ENCODE assay signal across 27 mouse cellular contexts in genomic region chr4:49628941-49629340, GRCm38 (mm10). TPM values are rescaled to one million over a fixed set of nuclear protein-coding genes. Genes with fewer than 3 reads are reported as not detected.
DNase-seq lines count a peak whose midpoint lies in the region; TF ChIP-seq lines count a peak whose summit lies in the region.
"Had no signal": no experiment of that assay in that cellular context is flagged by ENCODE, and none has a peak within 500 bp of the region (broad histone marks: within the 10 kb centered on the region; RNA-seq: fewer than 3 reads in every experiment).

No protein-coding gene starts in this region.

- H3K36me3 ChIP-seq in kidney, adult 2 months (ENCODE audit: control insufficient read depth, insufficient read depth, low read length) = no peaks in the 10 kb centered on the region
- H3K36me3 ChIP-seq: embryonic facial prominence, embryonic 15.5 days had no signal

- no peak for TF ChIP-seq CTCF in kidney, adult 2 months (conservative IDR thresholded peaks at IDR 0.05; ENCODE audit: insufficient read depth, insufficient read length, low read depth, low read length)

- intact Hi-C loops in heart, postnatal 14 days (cut with DNase I) = loop anchor here (5.0 kb wide), 1 partner anchor 107 kb away; the partner anchor contains the start of genes Mrpl50 and Zfp189

- H3K4me3 ChIP-seq in kidney, adult 2 months (ENCODE audit: insufficient read depth, low read depth, low read length) = no peak overlapping the region
- H3K4me3 ChIP-seq: embryonic facial prominence, embryonic 15.5 days; erythroblast, embryonic 14.5 days; forebrain, embryonic 10.5 days; gastrocnemius, adult 2 months; heart, embryonic 13.5 days; hindbrain, embryonic 12.5 days had no signal

- peak overlapping the region; percentile 53; the same call in 1 of the 2 replicates for H3K27ac ChIP-seq in kidney, adult 2 months (ENCODE audit: insufficient read depth, low read depth, low read length)
- H3K27ac ChIP-seq: embryonic facial prominence, embryonic 15.5 days; forebrain, embryonic 10.5 days; gastrocnemius, adult 2 months; heart, embryonic 13.5 days; hindbrain, embryonic 12.5 days had no signal

- no peaks in the 10 kb centered on the region; the same call in 1 of the 2 replicates for H3K4me1 ChIP-seq in kidney, adult 2 months (ENCODE audit: control insufficient read depth, insufficient read depth, low read length)

- H3K27me3 ChIP-seq in kidney, adult 2 months (replicated peaks; ENCODE audit: control insufficient read depth, insufficient read depth, low read length) = no peaks in the 10 kb centered on the region
- H3K27me3 ChIP-seq: embryonic facial prominence, embryonic 15.5 days; heart, embryonic 13.5 days; hindbrain, embryonic 12.5 days had no signal

- no peak for TF ChIP-seq POLR2A in kidney, adult 2 months (IDR thresholded peaks at IDR 0.05; ENCODE audit: low read depth, low read length)

- 53% methylated on average over 5 of the region's 5 CpGs for WGBS in kidney, adult 2 months

- peak; percentile 72 for DNase-seq in heart, adult 11 months
- no peak for DNase-seq in heart, postnatal 14 days
- peak; percentile 84 for DNase-seq in kidney, adult 2 months
- no peak for DNase-seq in kidney, postnatal 14 days
- peak; percentile 4 for DNase-seq in NIH3T3 (ENCODE audit: low read depth)
- DNase-seq in yolk sac, embryonic 10.5 days (ENCODE audit: low spot score) = peak; percentile 56
- no peak for DNase-seq in adrenal gland, adult 8-10 months
- DNase-seq: adrenal gland, adult 2 months; adrenal gland, postnatal 36 days; B cell, adult 2 months; cerebellum, adult 2 months; cerebellum, postnatal 10 days; embryo, embryonic 11 days; gastrocnemius, adult 2 months; gastrocnemius, postnatal 25 days; heart, postnatal 4 days had no signal

RNA-seq across cellular contexts. Expression of gene Rnf20, which starts 2.9 kb away (rescaled TPM):
- total RNA-seq in heart, postnatal 14 days (2021) = 10 to 100 TPM; 36.9 to 37.1 TPM
- polyA plus RNA-seq in kidney, adult 2 months (2012; rRNA removed) = 14.1 and 15.3 TPM in 2 replicates
- total RNA-seq in adrenal gland, adult 8-10 months (2022) = 10 to 100 TPM; 49.8 to 70.1 (median 61.7) TPM

RNA-seq across cellular contexts. Expression of gene Tmem246, which starts 31.3 kb away (rescaled TPM):
- 10 to 100 TPM; 40.4 to 43.5 TPM for total RNA-seq in heart, postnatal 14 days (2021)
- polyA plus RNA-seq in kidney, adult 2 months (2012; rRNA removed) = 35.8 and 45.9 TPM in 2 replicates
- total RNA-seq in adrenal gland, adult 8-10 months (2022) = 10 to 100 TPM in 2 of 4 experiments, 1 to 10 TPM in 2; 9.4 to 13.0 (median 10.4) TPM
- total RNA-seq: granulocyte monocyte progenitor cell, adult 5-6 weeks had no signal
- polyA plus RNA-seq: activated CD4-positive, CD25-positive, alpha-beta regulatory T cell, adult 4 months; CD4-positive, CD25-positive, alpha-beta regulatory T cell, adult 4 months had no signal

RNA-seq across cellular contexts. Expression of gene Ppp3r2, which starts 52.9 kb away (rescaled TPM):
- total RNA-seq in heart, postnatal 14 days (2021) = not detected
- polyA plus RNA-seq in kidney, adult 2 months (2012; rRNA removed) = 0.02 TPM in 1 of 2 replicates, not detected in the other
- not detected for total RNA-seq in adrenal gland, adult 8-10 months (2022)
- total RNA-seq: adrenal gland, adult 2 months; adrenal gland, postnatal 36 days; gastrocnemius, adult 2 months; gastrocnemius, postnatal 25 days; granulocyte monocyte progenitor cell, adult 5-6 weeks; heart, postnatal 4 days had no signal
- polyA plus RNA-seq: adrenal gland, adult 2 months; CD4-positive, CD25-positive, alpha-beta regulatory T cell, adult 4 months; embryonic facial prominence, embryonic 11.5 days; erythroblast, embryonic 14.5 days; forebrain, embryonic 10.5 days; G1E; heart, postnatal 0 days had no signal

Comparison
In these comparisons a context has a peak if more than half of its experiments do, and no peak if none do; other contexts are left out.
1. DNase-seq: peak in heart, adult 11 months (single experiment), kidney, adult 2 months (single experiment), NIH3T3 (single experiment) and yolk sac, embryonic 10.5 days (single experiment); none in heart, postnatal 14 days (0 of 2), kidney, postnatal 14 days (single experiment) and adrenal gland, adult 8-10 months (single experiment).